Mouse (Mus musculus) stomach, embryonic 14.5 days (tissue): ENCODE data around the gene Maoa. TPM values are rescaled to one million over a fixed set of nuclear protein-coding genes. Genes with fewer than 3 reads are reported as not detected.
A peak's percentile ranks its signal among the peaks of the same experiment; 100 is the strongest.

Experiments used
- ATAC-seq: fragments of 200-750 bp; cut with Nextera tagmentation; 2 replicates; pipeline ENCODE4 v1.8.0; 2017; ENCODE audit warnings: low read depth, moderate TSS enrichment; ENCODE audit not compliant: insufficient number of reproducible peaks, insufficient read depth, low FRiP score
- H3K27ac ChIP-seq: fragments of 300-500 bp; sonication (generic); 2 replicates; pipeline ENCODE4 v1.5.1; 2014; ENCODE audit warnings: mild to moderate bottlenecking, low read length, moderate library complexity, mixed read lengths
- H3K27me3 ChIP-seq: fragments of 300-500 bp; sonication (generic); 2 replicates; pipeline ENCODE4 v1.6.1; 2014; ENCODE audit warnings: low read length, control low read depth, mixed read lengths; ENCODE audit not compliant: control insufficient read depth, insufficient read depth
- H3K36me3 ChIP-seq: fragments of 300-500 bp; sonication (generic); 2 replicates; pipeline ENCODE4 v1.6.1; 2014; ENCODE audit warnings: mild to moderate bottlenecking, control low read depth, low read length, moderate library complexity, mixed read lengths; ENCODE audit not compliant: control insufficient read depth, insufficient read depth
- H3K4me1 ChIP-seq: fragments of 300-500 bp; sonication (generic); 2 replicates; pipeline ENCODE4 v1.6.1; 2014; ENCODE audit warnings: low read length, control low read depth, mixed read lengths; ENCODE audit not compliant: control insufficient read depth, insufficient read depth
- H3K4me2 ChIP-seq: fragments of 300-500 bp; sonication (generic); replicated peaks from 2 replicates; pipeline ENCODE4 v1.6.1; 2014; ENCODE audit warnings: low read depth, low read length, control low read depth
- H3K4me3 ChIP-seq: fragments of 300-500 bp; sonication (generic); 2 replicates; pipeline ENCODE4 v1.5.1; 2014; ENCODE audit warnings: low read depth, low read length, control low read depth
- H3K9ac ChIP-seq: fragments of 300-500 bp; sonication (generic); replicated peaks from 2 replicates; pipeline ENCODE4 v1.6.1; 2014; ENCODE audit warnings: low read depth, mild to moderate bottlenecking, control low read depth, low read length, moderate library complexity, mixed read lengths
- H3K9me3 ChIP-seq: fragments of 300-500 bp; sonication (generic); 2 replicates; pipeline ENCODE4 v1.6.1; 2016; ENCODE audit warnings: low read depth, low read length, control low read depth; ENCODE audit not compliant: control insufficient read depth
- WGBS: fragments of 180-500 bp; shearing (Covaris S2); extraction: QIAGEN DNeasy Blood & Tissue Kit; methylation state at CpG from one replicate; pipeline ENCODE4 v1.1.7; 2014; 5-methylcytosine and 5-hydroxymethylcytosine counted together
- polyA plus RNA-seq: library from polyadenylated mRNA; unstranded; fragments of >200 nt; fragmentation: Nextera tagmentation; extraction: Ambion mirVana; gene quantifications from 2 replicates; pipeline ENCODE4 v1.2.1, GENCODE M21; 2014

Gene Maoa
- 16.3 and 17.0 TPM in 2 replicates for polyA plus RNA-seq

DNA sequence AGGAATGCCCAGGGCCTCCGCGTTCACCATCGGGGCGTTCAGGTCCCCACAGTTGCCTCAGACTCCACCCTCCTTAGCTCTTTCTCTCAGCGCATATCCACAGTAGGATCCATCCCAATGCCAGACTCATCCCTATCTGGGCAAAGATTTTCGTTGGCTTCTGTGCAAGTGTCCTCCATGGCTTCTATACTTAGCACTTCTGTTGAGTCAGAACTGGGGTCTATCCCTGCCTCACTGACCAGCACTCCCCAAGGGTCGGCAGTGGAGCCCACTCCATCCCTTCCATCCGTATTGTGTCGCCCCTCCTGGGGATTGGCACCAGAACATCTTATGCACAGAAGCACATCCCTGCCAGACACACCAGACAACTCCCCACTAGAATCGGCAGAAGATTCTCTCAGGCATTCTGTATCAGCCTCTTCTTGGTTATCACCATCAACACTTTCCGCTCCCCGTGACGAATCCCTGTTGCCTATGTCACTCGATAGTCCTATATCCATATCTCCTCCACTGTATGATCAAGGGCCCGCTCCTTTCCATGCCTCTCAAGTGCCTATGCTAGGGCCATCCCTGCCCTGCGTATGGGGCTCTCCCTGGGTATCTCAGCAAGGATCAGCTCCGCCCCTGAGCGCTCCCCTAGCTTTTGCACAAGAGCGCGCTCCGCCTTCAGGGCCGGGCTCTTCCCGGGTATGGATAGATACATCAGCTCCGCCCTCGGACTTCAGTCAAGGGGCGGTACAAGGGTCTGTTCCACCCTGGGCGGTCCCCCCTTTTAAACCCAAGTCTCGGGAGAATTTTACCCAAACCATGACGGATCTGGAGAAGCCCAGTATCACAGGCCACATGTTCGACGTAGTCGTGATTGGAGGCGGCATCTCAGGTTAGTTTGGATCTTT, at the start of gene Maoa:
TSS of gene Maoa (plus strand) at position 665 of the 896 bp plus-strand sequence.
- Histone ChIP-seq H3K4me2 (peak within 1 kb of the TSS; percentile 67), H3K36me3 (no peaks in the 10 kb centered on the region), H3K27me3 (no peaks in the 10 kb centered on the region), H3K4me3 (peak within 1 kb of the TSS; percentile 41), H3K4me1 (no peaks in the 10 kb centered on the region), H3K9me3 (no peaks in the 10 kb centered on the region), H3K27ac (peak within 1 kb of the TSS; percentile 44), H3K9ac (peak within 1 kb of the TSS; percentile 21)
- WGBS, result 19% methylated on average over 33 of the region's 33 CpGs
- peak; percentile 90 for ATAC-seq

DNA sequence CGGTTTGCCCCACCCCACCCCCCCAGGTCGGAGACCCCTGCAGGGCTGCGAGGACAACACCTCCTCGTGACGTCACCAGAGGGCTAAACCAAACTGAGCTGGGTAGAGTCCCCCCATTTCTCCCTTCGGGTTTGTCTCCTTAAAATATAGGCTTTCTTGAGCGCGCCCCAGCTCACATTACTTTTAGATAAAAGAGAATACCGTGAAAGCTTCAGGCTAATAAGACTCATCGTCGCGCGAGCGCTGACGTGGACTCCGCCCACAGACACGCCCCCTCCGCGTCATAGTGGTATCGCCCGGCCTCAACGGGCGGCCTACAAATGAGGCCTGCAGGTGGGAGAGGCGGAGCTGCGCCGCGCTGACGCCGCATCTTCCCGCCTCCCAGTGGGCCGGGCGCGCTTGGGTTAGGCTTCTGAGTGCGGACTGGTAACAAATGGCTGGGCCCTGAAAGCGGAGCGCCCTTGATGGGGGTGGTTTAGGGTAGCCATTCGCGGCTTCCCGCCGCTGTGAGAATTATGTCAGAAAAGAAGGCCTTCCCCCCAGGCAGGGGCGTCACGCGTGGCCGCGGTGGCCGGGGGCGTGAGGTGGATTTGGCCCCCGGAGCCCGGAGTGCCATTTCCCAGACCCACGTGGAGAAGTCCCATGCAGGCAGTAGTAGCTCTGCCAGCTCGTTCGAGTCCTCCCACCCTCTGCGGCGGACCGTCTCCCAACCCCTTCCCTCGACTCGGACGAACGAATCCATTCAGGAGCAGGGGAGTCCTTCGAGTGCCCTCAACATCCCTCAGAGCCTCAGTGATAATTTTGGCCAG, 1.1 kb upstream of the Maoa start:
- H3K4me1 ChIP-seq, result no peaks in the 10 kb centered on the region
- 14% methylated on average over 59 of the region's 60 CpGs for whole genome bisulfite sequencing
- ATAC-seq, result peak; percentile 93
- H3K27me3 ChIP-seq, result no peaks in the 10 kb centered on the region
- H3K27ac ChIP-seq, result peak overlapping the region; percentile 44
- peak overlapping the region; percentile 21; the same call in 1 of the 2 replicates for H3K9ac ChIP-seq
- peak overlapping the region; percentile 67 for H3K4me2 ChIP-seq
- no peaks in the 10 kb centered on the region for H3K9me3 ChIP-seq
- H3K36me3 ChIP-seq, result no peaks in the 10 kb centered on the region
- H3K4me3 ChIP-seq, result peak overlapping the region; percentile 41

DNA sequence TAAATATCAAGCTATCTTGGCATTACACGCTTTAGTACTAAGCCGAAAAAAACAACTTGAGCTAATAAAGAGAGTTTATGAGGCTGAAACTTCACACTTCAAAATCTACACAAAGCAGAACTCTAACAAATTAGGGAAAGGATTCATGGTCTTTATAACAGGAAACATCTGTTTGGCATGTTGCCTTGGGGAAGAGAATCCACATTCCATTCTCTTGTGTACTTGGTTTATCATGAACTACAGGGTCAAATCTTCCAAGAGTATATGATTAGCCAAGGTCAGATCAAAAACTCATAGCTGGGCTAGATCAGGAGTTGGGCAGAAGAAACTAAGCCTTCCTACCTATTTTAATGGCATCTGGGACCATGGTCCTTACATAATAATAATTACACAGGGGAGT, 37.0 kb downstream of the Maoa start:
- no peaks in the 10 kb centered on the region for H3K36me3 ChIP-seq
- no peak for ATAC-seq
- H3K27me3 ChIP-seq, result no peaks in the 10 kb centered on the region
- H3K9me3 ChIP-seq, result no peaks in the 10 kb centered on the region
- H3K4me3 ChIP-seq, result no peak overlapping the region
- 70% methylated on average over 2 of the region's 2 CpGs for WGBS
- no peak overlapping the region for H3K9ac ChIP-seq
- no peak overlapping the region for H3K4me2 ChIP-seq
- no peak overlapping the region for H3K27ac ChIP-seq
- H3K4me1 ChIP-seq, result no peaks in the 10 kb centered on the region

DNA sequence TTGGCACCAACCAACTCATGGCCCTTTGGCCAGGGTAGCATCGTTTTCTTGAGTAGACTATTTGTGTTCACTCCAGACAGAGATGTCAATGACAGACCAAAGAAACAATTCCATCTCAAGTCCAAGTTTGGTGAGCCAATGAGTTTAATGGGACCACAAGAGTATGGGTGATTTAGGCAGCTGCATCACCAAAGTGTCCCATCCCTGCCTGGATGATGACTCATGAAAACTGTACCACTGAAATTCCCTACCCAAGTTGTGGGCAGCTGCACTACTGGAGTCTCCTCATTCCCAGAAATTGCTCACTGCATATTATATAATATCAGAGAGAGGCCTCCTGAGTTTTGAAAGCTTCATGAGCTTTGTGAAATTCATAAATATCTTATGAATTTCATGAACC, 86.6 kb downstream of the Maoa start:
- H3K9ac ChIP-seq, result no peak overlapping the region
- WGBS, result 74% methylated on average over 1 of the region's 1 CpGs
- no peak overlapping the region for H3K4me3 ChIP-seq
- H3K9me3 ChIP-seq, result no peaks in the 10 kb centered on the region
- no peak overlapping the region for H3K4me2 ChIP-seq
- no peaks in the 10 kb centered on the region for H3K4me1 ChIP-seq
- no peaks in the 10 kb centered on the region for H3K27me3 ChIP-seq
- H3K27ac ChIP-seq, result no peak overlapping the region
- ATAC-seq, result no peak
- H3K36me3 ChIP-seq, result no peaks in the 10 kb centered on the region

DNA sequence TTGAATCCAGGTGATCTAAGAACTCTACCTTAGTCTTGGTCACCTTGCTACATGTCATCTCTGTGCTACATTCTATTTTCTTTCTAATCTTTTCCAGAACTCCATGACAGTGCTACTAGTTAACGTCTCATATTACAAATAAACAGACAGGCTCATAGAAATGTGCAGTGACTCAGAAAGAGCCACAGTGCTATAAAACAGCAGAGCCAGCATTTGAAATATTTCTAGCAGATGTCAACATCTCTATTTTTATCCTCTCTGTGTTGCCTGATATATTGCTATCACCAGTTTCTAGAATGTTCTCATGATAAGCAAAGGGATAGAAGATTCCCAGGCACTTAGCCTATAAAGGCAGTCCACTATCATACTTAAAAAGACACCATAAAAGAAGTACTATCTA, 94.5 kb downstream of the Maoa start:
- no peaks in the 10 kb centered on the region for H3K36me3 ChIP-seq
- H3K27ac ChIP-seq, result no peak overlapping the region
- 68% methylated on average over 1 of the region's 1 CpGs for WGBS
- H3K27me3 ChIP-seq, result no peaks in the 10 kb centered on the region
- no peak for ATAC-seq
- no peak overlapping the region for H3K9ac ChIP-seq
- H3K4me1 ChIP-seq, result no peaks in the 10 kb centered on the region
- no peaks in the 10 kb centered on the region for H3K9me3 ChIP-seq
- H3K4me3 ChIP-seq, result no peak overlapping the region
- H3K4me2 ChIP-seq, result no peak overlapping the region

Other genes starting within 250 kb of the Maoa start
- not detected in 2 replicates for gene Cypt1, start 96.8 kb upstream of the Maoa start, polyA plus RNA-seq
- gene Maob, start 197.7 kb downstream of the Maoa start, polyA plus RNA-seq, result 32.1 and 32.5 TPM in 2 replicates